Mouse (Mus musculus): ENCODE results near the gene Gm28048.

Gene Gm28048

GRCm38 (mm10) chr11:22989786-22990185, 7.9 kb upstream of the Gm28048 start:
- no peak for DNase-seq

GRCm38 (mm10) chr11:22987357-22987756, 5.5 kb upstream of the Gm28048 start:
- peak; percentile 68 to 77 for DNase-seq

- no peak for DNase-seq
Measured at GRCm38 (mm10) chr11:22985510-22985909, 3.6 kb upstream of the Gm28048 start.

- DNase-seq = no peak
Measured at GRCm38 (mm10) chr11:22982846-22983245, 956 bp upstream of the Gm28048 start.

DNA sequence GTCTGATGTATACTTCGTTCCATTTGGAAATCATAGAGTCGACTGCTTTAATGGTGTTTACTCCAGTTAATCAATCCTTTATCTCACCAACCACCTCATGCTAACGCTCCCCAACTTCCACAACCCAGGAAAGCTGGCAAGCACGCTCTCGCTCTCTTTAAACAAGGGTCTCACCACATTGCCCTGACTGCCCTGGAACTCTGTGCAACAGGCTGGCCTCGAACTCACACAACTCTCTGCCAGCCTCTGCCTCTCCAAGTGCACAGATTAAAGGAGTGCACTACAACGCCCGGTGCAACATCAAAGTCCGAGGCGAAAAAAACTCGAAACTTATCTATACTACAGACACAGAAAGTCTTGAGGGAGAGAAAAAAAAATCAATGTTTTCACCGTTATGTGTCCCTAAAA, 343 bp downstream of the Gm28048 start:
- peak in 1 of 2 experiments; percentile 31 for DNase-seq

DNA sequence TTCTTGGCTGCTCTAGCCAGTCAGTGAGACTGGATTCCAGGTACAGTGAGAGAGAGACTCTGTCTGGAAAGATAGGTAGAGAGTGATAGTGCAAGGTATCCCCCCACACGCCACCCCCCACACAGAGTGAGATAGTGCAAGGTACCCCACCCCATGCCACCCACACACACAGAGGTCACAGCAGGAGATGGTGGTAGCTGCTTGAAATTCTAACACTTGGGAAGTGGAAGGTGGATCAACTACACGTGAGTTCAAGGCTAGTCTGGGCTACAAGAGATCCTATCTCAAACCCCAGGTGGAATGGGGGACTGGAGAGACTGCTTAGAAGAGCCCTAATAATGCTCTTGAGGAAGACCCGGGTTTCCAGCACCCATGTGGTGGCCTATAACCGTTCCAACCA, 849 bp downstream of the Gm28048 start:
- DNase-seq = no peak

DNA sequence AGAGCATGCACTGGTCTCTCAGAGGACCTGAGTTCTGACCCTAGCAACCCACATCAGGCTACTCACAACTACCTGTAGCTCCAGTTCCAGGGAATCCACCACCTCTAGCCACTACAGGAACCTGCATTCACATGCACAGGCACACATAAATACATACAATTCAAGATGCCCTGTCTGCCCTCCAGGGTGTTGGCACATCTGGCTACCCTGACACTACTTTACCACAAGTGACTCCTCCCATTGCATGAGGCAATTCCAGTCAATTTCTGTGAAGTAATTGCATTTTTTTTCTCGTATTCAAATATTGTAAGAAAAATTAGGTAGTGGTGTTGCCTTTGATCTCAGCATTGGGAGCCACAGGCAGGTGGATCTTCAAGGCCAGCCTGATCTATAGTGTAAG, 2.7 kb downstream of the Gm28048 start:
- DNase-seq = no peak

- peak; percentile 79 to 86 for DNase-seq
Measured at GRCm38 (mm10) chr11:22978711-22979110, 3.2 kb downstream of the Gm28048 start.

DNA sequence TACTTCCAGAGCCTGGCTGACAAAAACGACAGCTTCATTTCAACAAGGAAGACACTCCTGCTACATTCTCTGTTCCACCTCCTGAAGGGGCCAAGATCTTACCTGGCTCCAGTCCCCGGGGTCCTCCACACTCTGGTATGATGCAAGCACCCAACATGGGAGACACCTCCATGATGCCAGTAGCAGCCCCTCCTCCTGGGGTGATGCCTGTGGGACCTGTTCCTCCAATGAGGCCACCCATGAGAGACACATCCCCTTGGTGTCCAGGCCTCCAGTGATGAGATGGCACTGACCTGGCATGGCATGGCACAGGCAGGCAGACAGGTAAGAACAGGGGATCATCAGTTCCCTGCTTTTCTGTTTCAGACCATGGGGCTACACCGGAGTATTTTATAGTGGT, 3.7 kb downstream of the Gm28048 start:
- DNase-seq = no peak

- DNase-seq = no peak
Measured at GRCm38 (mm10) chr11:22973599-22973998, 8.3 kb downstream of the Gm28048 start.

GRCm38 (mm10) chr11:22972746-22973526, 9.0 kb downstream of the Gm28048 start:
- DNase-seq = peak; percentile 84 to 89

- peak; percentile 77 for DNase-seq
Measured at GRCm38 (mm10) chr11:22971835-22972709, 9.8 kb downstream of the Gm28048 start, which contains the start of gene Zrsr1. Gene Zrsr1, plus strand, starts transcription at chr11:22972005.

GRCm38 (mm10) chr11:22970546-22970945, 11.3 kb downstream of the Gm28048 start:
- DNase-seq = no peak

DNA sequence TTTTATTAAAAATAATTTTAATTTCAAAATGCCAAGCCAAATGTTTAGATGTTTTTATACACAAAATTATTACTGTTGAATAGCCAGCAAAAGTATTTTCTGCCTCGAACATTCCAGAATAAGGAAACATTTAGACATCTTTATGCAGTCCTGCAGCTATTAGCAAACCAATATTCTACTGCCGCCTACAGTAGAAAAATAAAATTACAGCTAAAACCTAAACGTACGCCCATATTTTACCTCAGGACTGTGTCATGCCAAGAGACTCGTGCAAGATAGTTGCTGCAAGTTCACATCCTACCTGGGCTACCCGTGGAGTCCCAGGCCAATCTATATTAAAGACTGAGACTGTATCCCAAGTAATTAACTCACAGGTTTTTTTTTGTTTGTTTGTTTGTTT, 12.4 kb downstream of the Gm28048 start:
- DNase-seq = no peak

GRCm38 (mm10) chr11:22965503-22965902, 16.4 kb downstream of the Gm28048 start:
- no peak for DNase-seq

DNA sequence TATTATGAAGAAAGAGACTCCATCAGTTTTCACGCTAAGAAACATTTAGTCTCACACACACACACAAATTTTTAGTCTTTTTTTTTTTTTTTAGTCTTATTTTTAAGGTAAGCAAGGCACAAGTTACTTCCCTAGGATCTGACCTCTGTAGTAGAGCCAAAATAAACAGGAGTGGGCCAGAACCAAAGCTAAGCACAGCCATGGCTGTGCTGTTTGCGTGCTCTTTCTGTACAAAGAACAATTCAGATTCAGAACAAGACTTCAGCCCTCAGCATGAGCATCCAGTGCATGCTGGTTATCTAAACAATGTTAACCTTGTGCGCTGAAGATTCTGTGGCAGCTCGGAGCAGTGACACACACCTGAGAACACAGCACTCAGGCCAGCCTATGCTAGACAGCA, 17.5 kb downstream of the Gm28048 start:
- no peak for DNase-seq

- no peak for DNase-seq
Measured at GRCm38 (mm10) chr11:22962101-22962500, 19.8 kb downstream of the Gm28048 start.

- DNase-seq = no peak
Measured at GRCm38 (mm10) chr11:22957791-22958374, 24.0 kb downstream of the Gm28048 start.

- peak; percentile 51 to 57 for DNase-seq
Measured at GRCm38 (mm10) chr11:22956830-22957229, 25.1 kb downstream of the Gm28048 start.

GRCm38 (mm10) chr11:22956346-22956745, 25.5 kb downstream of the Gm28048 start:
- no peak for DNase-seq

DNA sequence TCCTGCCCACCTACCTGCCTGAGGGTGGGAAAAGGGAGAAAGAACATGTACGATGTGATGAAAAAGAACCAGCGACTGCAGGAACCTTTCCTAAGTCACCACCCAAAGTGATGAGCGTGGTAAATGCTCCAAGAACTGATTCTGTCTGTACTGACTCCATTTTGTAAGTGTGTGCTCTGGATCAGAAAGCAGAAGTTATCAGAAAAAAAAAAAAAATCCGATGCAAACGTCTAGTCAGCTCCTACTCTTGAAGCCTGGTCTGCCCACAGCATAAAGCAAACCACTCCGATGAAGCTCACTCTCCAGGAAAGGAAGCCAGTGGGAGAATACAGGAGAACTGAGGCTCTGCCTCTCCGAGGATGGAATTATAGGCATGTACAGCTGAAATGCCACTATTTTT, 29.2 kb downstream of the Gm28048 start:
- no peak for DNase-seq

GRCm38 (mm10) chr11:22950131-22950530, 31.8 kb downstream of the Gm28048 start:
- DNase-seq = no peak

DNA sequence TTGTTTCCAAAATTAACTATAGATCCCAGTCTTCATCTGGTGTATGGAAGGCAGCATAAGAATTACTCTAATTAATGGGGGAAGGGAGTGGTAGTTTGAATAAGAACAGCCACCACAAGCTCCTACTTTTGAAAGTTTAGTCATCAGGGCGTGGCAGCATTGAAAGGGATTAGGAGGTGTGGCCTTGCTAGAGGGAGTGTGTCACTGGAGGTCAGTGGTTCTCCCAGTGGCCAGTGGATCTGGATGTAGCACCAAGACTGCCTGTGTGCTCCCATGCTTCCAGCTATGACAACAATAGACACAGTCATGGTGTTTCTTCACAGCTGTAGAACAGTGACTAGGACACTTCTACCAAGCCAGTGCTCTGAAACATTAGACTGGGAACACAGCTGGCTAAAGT, 32.8 kb downstream of the Gm28048 start:
- no peak for DNase-seq
